In the genomic region with DNA sequence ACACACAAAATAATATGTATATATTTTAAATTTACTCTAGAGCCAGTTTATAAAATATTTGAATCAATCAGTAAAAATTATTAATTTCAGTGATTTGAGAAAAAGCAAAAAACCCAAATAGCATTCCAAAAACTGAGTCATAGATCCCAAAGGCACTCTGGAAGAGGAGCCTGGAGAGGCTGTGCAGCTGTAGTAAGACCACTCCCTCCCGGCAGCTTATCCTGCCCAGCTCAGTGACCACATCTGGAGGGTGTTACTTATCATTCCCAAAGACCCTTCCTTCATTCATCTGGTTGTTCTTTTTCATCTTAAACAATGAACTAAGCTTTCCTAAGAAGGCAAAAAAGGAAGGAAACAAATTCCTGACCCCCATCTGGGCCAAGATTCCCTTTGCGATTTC, we compare ENCODE assay signal across 17 mouse cellular contexts.
"Had no signal": no experiment of that assay in that cellular context is flagged by ENCODE, and none has a peak within 500 bp of the region (broad histone marks: within the 10 kb centered on the region; RNA-seq: fewer than 3 reads in every experiment).

No protein-coding gene starts in this region.

- H3K27ac ChIP-seq: kidney, postnatal 0 days; layer of hippocampus, adult 2 months; limb, embryonic 13.5 days; liver, embryonic 15.5 days; macrophage; midbrain, embryonic 15.5 days; neural tube, embryonic 13.5 days had no signal

- H3K4me3 ChIP-seq: layer of hippocampus, adult 2 months; limb, embryonic 13.5 days; liver, embryonic 15.5 days; megakaryocyte, embryonic 14.5 days; midbrain, embryonic 15.5 days; neural tube, embryonic 13.5 days had no signal

- H3K9me3 ChIP-seq: limb, embryonic 13.5 days; liver, embryonic 15.5 days; megakaryocyte, embryonic 14.5 days; midbrain, embryonic 15.5 days; neural tube, embryonic 13.5 days had no signal

- H3K9ac ChIP-seq: limb, embryonic 13.5 days; liver, embryonic 15.5 days; midbrain, embryonic 15.5 days; neural tube, embryonic 13.5 days had no signal

- H3K4me1 ChIP-seq: liver, embryonic 15.5 days; megakaryocyte, embryonic 14.5 days had no signal

- H3K4me2 ChIP-seq: limb, embryonic 13.5 days; liver, embryonic 11.5 days; liver, embryonic 15.5 days; midbrain, embryonic 11.5 days; midbrain, embryonic 15.5 days; neural tube, embryonic 13.5 days had no signal

- H3K36me3 ChIP-seq: limb, embryonic 13.5 days; liver, embryonic 15.5 days; midbrain, embryonic 15.5 days; neural tube, embryonic 13.5 days had no signal

- DNase-seq: kidney, adult 8-10 months; kidney, postnatal 4 days; lung, adult 2 months; lung, postnatal 10 days; retina, postnatal 1 day; thymus, adult 2 months; thymus, postnatal 25 days had no signal

- ATAC-seq: midbrain, embryonic 15.5 days had no signal
